Mouse (Mus musculus): ENCODE results near the gene Tmem19. TPM values are rescaled to one million over a fixed set of nuclear protein-coding genes. Genes with fewer than 3 reads are reported as not detected.

Tmem19 gene
- polyA plus RNA-seq, 1 experiment from 2014 or later: 47.4 TPM

GRCm38 (mm10) chr10:115385018-115386002 is 23.0 kb upstream of the Tmem19 start:
- H3K27me3 ChIP-seq (replicated peaks; ENCODE audit: control insufficient read depth, insufficient read depth, low read length): no peaks in the 10 kb centered on the region
- peak; percentile 26 for ATAC-seq
- under 1% methylated on average over 96 of the region's 101 CpGs for WGBS
- H3K4me1 ChIP-seq (replicated peaks; ENCODE audit: control insufficient read depth, insufficient read depth, low read length): no peaks in the 10 kb centered on the region; the same call in 1 of the 2 replicates
- H3K4me2 ChIP-seq (replicated peaks; ENCODE audit: low read depth): peak overlapping the region; percentile 69
- peak overlapping the region; percentile 95 for H3K4me3 ChIP-seq (ENCODE audit: low read depth, low read length)
- H3K9ac ChIP-seq (ENCODE audit: low read depth, low read length): peak overlapping the region; percentile 98
- no peaks in the 10 kb centered on the region for H3K9me3 ChIP-seq (ENCODE audit: control insufficient read depth)
- peak overlapping the region; percentile 99 for H3K27ac ChIP-seq (ENCODE audit: low read depth, low read length)
- H3K36me3 ChIP-seq (ENCODE audit: control insufficient read depth, insufficient read depth): peaks cover 6% of the 10 kb centered on the region; the same call in 1 of the 2 replicates
- TF ChIP-seq CTCF (IDR thresholded peaks at IDR 0.05; ENCODE audit: low read depth): no peak

- peaks cover 5% of the 10 kb centered on the region; the same call in 1 of the 2 replicates for H3K36me3 ChIP-seq (ENCODE audit: control insufficient read depth, insufficient read depth)
- peak; percentile 97 for ATAC-seq
- peak within 1 kb of the TSS; percentile 95 for H3K4me3 ChIP-seq (ENCODE audit: low read depth, low read length)
- no peaks in the 10 kb centered on the region for H3K27me3 ChIP-seq (replicated peaks; ENCODE audit: control insufficient read depth, insufficient read depth, low read length)
- TF ChIP-seq CTCF (IDR thresholded peaks at IDR 0.05; ENCODE audit: low read depth): peak; percentile 90
- H3K4me2 ChIP-seq (replicated peaks; ENCODE audit: low read depth): peak within 1 kb of the TSS; percentile 69
- under 1% methylated on average over 65 of the region's 65 CpGs for WGBS
- H3K27ac ChIP-seq (ENCODE audit: low read depth, low read length): peak within 1 kb of the TSS; percentile 99
- H3K9me3 ChIP-seq (ENCODE audit: control insufficient read depth): no peaks in the 10 kb centered on the region
- peak within 1 kb of the TSS; percentile 98 for H3K9ac ChIP-seq (ENCODE audit: low read depth, low read length)
- no peaks in the 10 kb centered on the region; the same call in 1 of the 2 replicates for H3K4me1 ChIP-seq (replicated peaks; ENCODE audit: control insufficient read depth, insufficient read depth, low read length)
Measured at GRCm38 (mm10) chr10:115384221-115385017, 22.1 kb upstream of the Tmem19 start, which contains the start of the genes Thap2 and Zfc3h1. Gene Thap2 (minus strand): TSS chr10:115384443. Gene Zfc3h1 (plus strand): TSS chr10:115384959.

- H3K9me3 ChIP-seq (ENCODE audit: control insufficient read depth): no peaks in the 10 kb centered on the region
- H3K36me3 ChIP-seq (ENCODE audit: control insufficient read depth, insufficient read depth): no peaks in the 10 kb centered on the region; the same call in 1 of the 2 replicates
- WGBS: 1% methylated on average over 15 of the region's 15 CpGs
- no peaks in the 10 kb centered on the region for H3K27me3 ChIP-seq (replicated peaks; ENCODE audit: control insufficient read depth, insufficient read depth, low read length)
- no peaks in the 10 kb centered on the region; the same call in 1 of the 2 replicates for H3K4me1 ChIP-seq (replicated peaks; ENCODE audit: control insufficient read depth, insufficient read depth, low read length)
- H3K9ac ChIP-seq (ENCODE audit: low read depth, low read length): peak overlapping the region; percentile 98
- no peak for ATAC-seq
- H3K4me3 ChIP-seq (ENCODE audit: low read depth, low read length): peak overlapping the region; percentile 95
- peak overlapping the region; percentile 69 for H3K4me2 ChIP-seq (replicated peaks; ENCODE audit: low read depth)
- TF ChIP-seq CTCF (IDR thresholded peaks at IDR 0.05; ENCODE audit: low read depth): no peak
- H3K27ac ChIP-seq (ENCODE audit: low read depth, low read length): peak overlapping the region; percentile 99
Measured at GRCm38 (mm10) chr10:115383644-115384220, 21.4 kb upstream of the Tmem19 start.

DNA sequence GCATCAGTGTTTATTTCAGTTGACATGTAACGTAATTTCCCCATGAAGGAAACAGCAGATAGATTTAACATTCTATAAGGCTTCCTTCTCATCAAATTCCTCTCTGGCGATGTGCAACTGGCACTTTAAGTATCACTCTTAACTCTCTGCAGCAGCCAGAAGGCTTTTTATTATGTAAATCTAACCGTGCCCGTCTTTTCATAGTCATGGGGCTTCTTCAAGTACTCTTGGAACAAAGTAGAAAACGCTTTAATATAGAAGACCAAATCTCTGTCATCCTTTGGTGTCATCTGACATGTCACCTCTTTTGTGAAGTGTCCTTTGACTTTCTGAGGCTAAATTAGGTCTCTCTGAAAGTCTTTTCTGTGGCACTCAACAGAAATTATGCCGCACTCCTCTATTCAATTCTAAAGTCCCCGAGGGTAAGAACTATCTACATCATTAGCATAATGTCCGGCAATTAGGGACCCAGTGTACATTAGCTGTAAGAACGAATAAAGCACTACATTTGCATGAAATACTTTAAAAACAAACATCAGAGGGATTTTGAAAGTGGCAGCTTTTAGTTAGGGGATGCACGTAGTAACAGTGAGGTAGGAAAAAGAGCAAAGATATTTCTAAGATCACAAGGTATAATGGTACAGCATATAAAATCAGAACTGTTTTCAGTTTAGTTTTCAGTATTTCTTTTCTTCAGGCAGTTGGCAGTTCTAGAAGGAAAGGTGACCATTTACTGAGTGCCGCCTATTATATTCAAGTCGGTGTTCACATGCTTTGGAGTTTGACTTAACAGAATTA is 20.7 kb upstream of the Tmem19 start:
- H3K4me3 ChIP-seq (ENCODE audit: low read depth, low read length): peak overlapping the region; percentile 95
- H3K4me2 ChIP-seq (replicated peaks; ENCODE audit: low read depth): peak overlapping the region; percentile 69
- peak overlapping the region; percentile 99; the same call in 1 of the 2 replicates for H3K27ac ChIP-seq (ENCODE audit: low read depth, low read length)
- 35% methylated on average over 12 of the region's 12 CpGs for WGBS
- no peaks in the 10 kb centered on the region; the same call in 1 of the 2 replicates for H3K4me1 ChIP-seq (replicated peaks; ENCODE audit: control insufficient read depth, insufficient read depth, low read length)
- H3K9ac ChIP-seq (ENCODE audit: low read depth, low read length): no peak overlapping the region
- H3K36me3 ChIP-seq (ENCODE audit: control insufficient read depth, insufficient read depth): no peaks in the 10 kb centered on the region
- no peaks in the 10 kb centered on the region for H3K27me3 ChIP-seq (replicated peaks; ENCODE audit: control insufficient read depth, insufficient read depth, low read length)
- ATAC-seq: no peak
- TF ChIP-seq CTCF (IDR thresholded peaks at IDR 0.05; ENCODE audit: low read depth): no peak
- H3K9me3 ChIP-seq (ENCODE audit: control insufficient read depth): no peaks in the 10 kb centered on the region

- ATAC-seq: no peak
- no peak overlapping the region for H3K4me3 ChIP-seq (ENCODE audit: low read depth, low read length)
- H3K4me1 ChIP-seq (replicated peaks; ENCODE audit: control insufficient read depth, insufficient read depth, low read length): no peaks in the 10 kb centered on the region; the same call in 1 of the 2 replicates
- H3K27me3 ChIP-seq (replicated peaks; ENCODE audit: control insufficient read depth, insufficient read depth, low read length): no peaks in the 10 kb centered on the region
- no peak overlapping the region for H3K9ac ChIP-seq (ENCODE audit: low read depth, low read length)
- no peak overlapping the region for H3K4me2 ChIP-seq (replicated peaks; ENCODE audit: low read depth)
- no peaks in the 10 kb centered on the region for H3K9me3 ChIP-seq (ENCODE audit: control insufficient read depth)
- WGBS: 82% methylated on average over 2 of the region's 2 CpGs
- H3K36me3 ChIP-seq (ENCODE audit: control insufficient read depth, insufficient read depth): no peaks in the 10 kb centered on the region
- TF ChIP-seq CTCF (IDR thresholded peaks at IDR 0.05; ENCODE audit: low read depth): no peak
- no peak overlapping the region for H3K27ac ChIP-seq (ENCODE audit: low read depth, low read length)
Measured at GRCm38 (mm10) chr10:115381506-115382084, 19.3 kb upstream of the Tmem19 start.

Data from intestine, postnatal 0 days (tissue).